Comparison of ENCODE assay signal across 24 mouse cellular contexts in the genomic region with DNA sequence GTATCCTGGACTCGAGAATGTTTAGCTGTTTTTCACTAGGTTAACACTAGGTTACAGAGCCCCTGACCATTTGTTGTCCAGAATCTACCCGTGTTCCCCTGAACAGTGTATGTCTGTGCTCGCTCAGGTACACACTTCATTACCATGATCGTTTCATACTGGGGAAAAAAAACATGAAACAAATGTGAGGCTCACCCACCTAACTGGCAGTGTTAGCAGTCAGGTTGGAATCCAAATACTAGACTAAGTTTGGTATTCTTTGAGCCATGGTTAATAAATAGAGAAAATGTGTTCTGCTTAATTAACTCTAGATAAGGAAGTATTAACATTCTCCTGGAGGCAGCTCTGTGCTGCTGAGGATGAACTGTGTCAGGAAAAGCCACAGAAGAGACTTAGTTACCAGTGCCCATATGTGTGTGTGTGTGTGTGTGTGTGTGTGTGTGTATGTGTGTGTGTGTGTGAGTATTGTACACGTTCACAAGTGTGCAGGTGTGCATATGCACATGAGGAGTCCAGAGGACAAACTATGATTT. TPM values are rescaled to one million over a fixed set of nuclear protein-coding genes. Genes with fewer than 3 reads are reported as not detected.
A peak's percentile ranks its signal among the peaks of the same experiment; 100 is the strongest.
DNase-seq lines count a peak whose midpoint lies in the region; ATAC-seq and TF ChIP-seq lines count a peak whose summit lies in the region.
"Had no signal": no experiment of that assay in that cellular context is flagged by ENCODE, and none has a peak within 500 bp of the region (broad histone marks: within the 10 kb centered on the region; RNA-seq: fewer than 3 reads in every experiment).

No protein-coding gene starts in this region.

- intact Hi-C loops in gastrocnemius, adult 2 months (cut with DNase I) = no loop called here
- intact Hi-C loops in gastrocnemius, postnatal 14 days (cut with DNase I; ENCODE audit: low total_unique reads) = no loop called here

- no peaks in the 10 kb centered on the region for H3K9me3 ChIP-seq in kidney, embryonic 16.5 days (ENCODE audit: low read length)
- H3K9me3 ChIP-seq in liver, embryonic 14.5 days (ENCODE audit: control insufficient read depth, low read length) = no peaks in the 10 kb centered on the region
- H3K9me3 ChIP-seq in lung, postnatal 0 days (ENCODE audit: low read length) = no peaks in the 10 kb centered on the region
- H3K9me3 ChIP-seq: embryonic facial prominence, embryonic 13.5 days; forebrain, embryonic 13.5 days; G1E; heart, embryonic 13.5 days; hindbrain, embryonic 15.5 days had no signal

- H3K27ac ChIP-seq in gastrocnemius, adult 2 months = peak overlapping the region; percentile 53; the same call in 1 of the 2 replicates
- peak overlapping the region; percentile 44; the same call in 1 of the 2 replicates for H3K27ac ChIP-seq in kidney, embryonic 16.5 days (ENCODE audit: low read length)
- H3K27ac ChIP-seq in liver, embryonic 14.5 days = peak overlapping the region; percentile 21; the same call in 1 of the 2 replicates
- no peak overlapping the region for H3K27ac ChIP-seq in lung, postnatal 0 days (ENCODE audit: low read length)
- H3K27ac ChIP-seq: embryonic facial prominence, embryonic 13.5 days; forebrain, embryonic 13.5 days; heart, embryonic 13.5 days; hindbrain, embryonic 15.5 days had no signal

- H3K4me2 ChIP-seq in kidney, embryonic 16.5 days (replicated peaks; ENCODE audit: low read depth, low read length) = no peak overlapping the region
- no peak overlapping the region for H3K4me2 ChIP-seq in liver, embryonic 14.5 days (ENCODE audit: low read depth)
- H3K4me2 ChIP-seq in lung, postnatal 0 days (replicated peaks; ENCODE audit: low read depth, low read length) = no peak overlapping the region
- H3K4me2 ChIP-seq: embryonic facial prominence, embryonic 13.5 days; forebrain, embryonic 13.5 days; heart, embryonic 13.5 days; hindbrain, embryonic 15.5 days had no signal

- WGBS in kidney, embryonic 16.5 days = 52% methylated on average over 5 of the region's 5 CpGs
- WGBS in liver, embryonic 14.5 days (ENCODE audit: insufficient replicate concordance) = 72% methylated on average over 5 of the region's 5 CpGs
- WGBS in lung, postnatal 0 days = 71% methylated on average over 5 of the region's 5 CpGs

- ATAC-seq in kidney, embryonic 16.5 days (ENCODE audit: low FRiP score, low TSS enrichment) = peak; percentile 79
- no peak for ATAC-seq in liver, embryonic 14.5 days (ENCODE audit: insufficient read depth)
- ATAC-seq in lung, postnatal 0 days = no peak
- ATAC-seq: activated CD4-positive, CD25-positive, alpha-beta regulatory T cell, adult 4 months; CD4-positive, CD25-positive, alpha-beta regulatory T cell, adult 4 months; forebrain, embryonic 13.5 days; forebrain, postnatal 0 days had no signal

- no peaks in the 10 kb centered on the region for H3K27me3 ChIP-seq in kidney, embryonic 16.5 days (ENCODE audit: insufficient read depth, low read length)
- H3K27me3 ChIP-seq in liver, embryonic 14.5 days (ENCODE audit: control insufficient read depth, insufficient read depth, low read length) = no peaks in the 10 kb centered on the region
- H3K27me3 ChIP-seq in lung, postnatal 0 days (replicated peaks; ENCODE audit: insufficient read depth, low read length) = no peaks in the 10 kb centered on the region
- H3K27me3 ChIP-seq: embryonic facial prominence, embryonic 13.5 days; forebrain, embryonic 13.5 days; heart, embryonic 13.5 days; hindbrain, embryonic 15.5 days had no signal

- no peak for TF ChIP-seq EP300 in liver, embryonic 14.5 days (IDR thresholded peaks at IDR 0.05; ENCODE audit: low read depth)
- TF ChIP-seq EP300 in lung, postnatal 0 days (IDR thresholded peaks at IDR 0.05) = no peak

- no peak overlapping the region for H3K9ac ChIP-seq in kidney, embryonic 16.5 days (replicated peaks; ENCODE audit: low read length)
- no peak overlapping the region for H3K9ac ChIP-seq in liver, embryonic 14.5 days (replicated peaks)
- no peak overlapping the region for H3K9ac ChIP-seq in lung, postnatal 0 days (replicated peaks; ENCODE audit: low read depth)
- H3K9ac ChIP-seq: embryonic facial prominence, embryonic 13.5 days; forebrain, embryonic 13.5 days; forebrain, postnatal 0 days; heart, embryonic 13.5 days; hindbrain, embryonic 15.5 days had no signal

- H3K36me3 ChIP-seq in kidney, embryonic 16.5 days (ENCODE audit: insufficient read depth, low read length) = no peaks in the 10 kb centered on the region
- H3K36me3 ChIP-seq in liver, embryonic 14.5 days (replicated peaks; ENCODE audit: control insufficient read depth, insufficient read depth, low read depth) = peaks cover 6% of the 10 kb centered on the region; the same call in 1 of the 2 replicates
- no peaks in the 10 kb centered on the region for H3K36me3 ChIP-seq in lung, postnatal 0 days (ENCODE audit: insufficient read depth, low read length)
- H3K36me3 ChIP-seq: embryonic facial prominence, embryonic 13.5 days; hindbrain, embryonic 15.5 days had no signal

- peaks cover 23% of the 10 kb centered on the region for H3K4me1 ChIP-seq in kidney, embryonic 16.5 days (ENCODE audit: insufficient read depth, low read length)
- peaks cover 41 to 45% of the 10 kb centered on the region in 2 experiments for H3K4me1 ChIP-seq in liver, embryonic 14.5 days (replicated peaks; ENCODE audit: control insufficient read depth in 2 of 2, insufficient read depth in 2 of 2, low read length in 1 of 2)
- no peaks in the 10 kb centered on the region for H3K4me1 ChIP-seq in lung, postnatal 0 days (ENCODE audit: insufficient read depth, low read depth, low read length)
- H3K4me1 ChIP-seq: forebrain, embryonic 13.5 days; hindbrain, embryonic 15.5 days had no signal

- no peak for TF ChIP-seq CTCF in gastrocnemius, adult 2 months (IDR thresholded peaks at IDR 0.05)
- no peak for TF ChIP-seq CTCF in liver, embryonic 14.5 days (IDR thresholded peaks at IDR 0.05; ENCODE audit: low read depth)
- no peak for TF ChIP-seq CTCF in lung, postnatal 0 days (IDR thresholded peaks at IDR 0.05)

- H3K4me3 ChIP-seq in gastrocnemius, adult 2 months = no peak overlapping the region
- H3K4me3 ChIP-seq in kidney, embryonic 16.5 days (ENCODE audit: low read length) = no peak overlapping the region
- no peak overlapping the region for H3K4me3 ChIP-seq in liver, embryonic 14.5 days (ENCODE audit: insufficient read depth in 1 of 2, low read depth in 2 of 2, low read length in 2 of 2)
- H3K4me3 ChIP-seq in lung, postnatal 0 days (ENCODE audit: low read depth, low read length) = no peak overlapping the region
- H3K4me3 ChIP-seq: embryonic facial prominence, embryonic 13.5 days; forebrain, embryonic 13.5 days; heart, embryonic 13.5 days; hindbrain, embryonic 15.5 days had no signal

- DNase-seq in gastrocnemius, adult 2 months = no peak
- no peak for DNase-seq in gastrocnemius, postnatal 14 days
- DNase-seq in kidney, adult 8-10 months = no peak
- no peak for DNase-seq in liver, embryonic 14.5 days (ENCODE audit: low read depth in 3 of 3, low spot score in 3 of 3)
- no peak for DNase-seq in liver
- no peak for DNase-seq in lung, postnatal 0 days (ENCODE audit: low spot score)
- DNase-seq: adrenal gland, adult 2 months; adrenal gland, postnatal 25 days; B cell, adult 2 months; cerebellum, adult 18-20 months; cerebellum, adult 9-11 months; cerebellum, postnatal 36 days; forebrain, postnatal 0 days; gastrocnemius, postnatal 36 days; heart, adult 11 months; heart, postnatal 36 days had no signal

RNA-seq across cellular contexts. Expression of a gene that starts 53.0 kb away (rescaled TPM):
- 10 to 100 TPM in 1 of 2 experiments, 1 to 10 TPM in 1; 8.1 to 17.0 TPM for total RNA-seq in gastrocnemius, adult 2 months (2021)
- 10 to 100 TPM; 15.1 to 17.9 TPM for total RNA-seq in gastrocnemius, postnatal 14 days (2021)
- 14.3 and 15.4 TPM in 2 replicates for polyA plus RNA-seq in kidney, embryonic 16.5 days (2015; fragmentation: Nextera tagmentation; extraction: Ambion mirVana)
- 6.2 and 6.5 TPM in 2 replicates for polyA plus RNA-seq in liver, embryonic 14.5 days (2012; rRNA removed)
- 18.0 and 22.4 TPM in 2 replicates for polyA plus RNA-seq in liver, embryonic 14.5 days (2014; fragmentation: Nextera tagmentation; extraction: Ambion mirVana)
- 23.0 and 35.0 TPM in 2 replicates for polyA plus RNA-seq in lung, postnatal 0 days (2015; fragmentation: Nextera tagmentation; extraction: Ambion mirVana)
